Mouse (Mus musculus) sigmoid colon, adult 10 weeks (tissue): Measurements from ENCODE around the gene Uba2. TPM values are rescaled to one million over a fixed set of nuclear protein-coding genes. Genes with fewer than 3 reads are reported as not detected.

ENCODE experiments used
- polyA plus RNA-seq: library from polyadenylated mRNA; stranded (reverse); fragments of 350-450 nt; fragmentation: Illumina TruSeq; extraction: RNeasy Lipid Tissue Mini Kit (QIAGEN cat#74804); gene quantifications from one replicate; pipeline ENCODE4 v1.2.3, GENCODE M21; 2014; ENCODE audit warnings: low read depth, low replicate concordance

Gene Uba2
- 89.0 TPM for polyA plus RNA-seq

GRCm38 (mm10) chr7:34169454-34169853, at the start of gene Uba2:
Gene Uba2 (minus strand): TSS chr7:34169599.

GRCm38 (mm10) chr7:34196132-34197128, 27.0 kb upstream of the Uba2 start, which contains the start of gene Pdcd2l:
Gene Pdcd2l (minus strand): TSS chr7:34196661.

DNA sequence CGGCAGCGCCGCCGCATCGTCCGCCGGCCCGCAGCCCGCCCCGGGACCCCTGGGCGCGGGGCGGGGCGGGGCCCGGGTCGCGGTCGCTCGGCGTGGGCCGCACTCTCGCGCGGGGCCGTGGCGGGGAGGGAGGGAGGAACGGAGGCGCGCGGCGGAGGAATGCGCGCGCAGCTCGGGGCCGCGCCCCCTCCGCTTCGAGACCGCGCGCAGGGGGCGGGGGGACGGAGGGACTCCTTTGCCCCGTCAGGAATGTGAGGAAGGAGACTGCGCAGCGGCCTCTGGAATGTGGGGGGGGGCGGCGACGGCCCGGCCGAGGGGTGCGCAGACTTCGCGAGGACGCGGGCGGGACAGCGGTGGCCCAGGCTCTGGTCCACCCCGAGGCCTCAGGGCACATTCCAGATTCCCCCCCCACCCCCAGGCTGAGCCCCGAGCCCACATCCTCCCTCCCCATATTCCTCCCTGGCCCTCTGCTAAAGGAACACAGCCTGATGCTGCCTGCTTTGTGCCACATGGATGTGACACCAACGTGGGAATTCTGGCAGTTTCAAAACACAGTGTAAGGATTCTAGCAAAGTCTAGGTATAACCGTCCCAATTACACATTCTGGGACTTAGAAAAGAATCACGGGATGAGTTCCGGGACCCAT, 36.2 kb downstream of the Uba2 start, which contains the start of gene Wtip:
Gene Wtip, minus strand, starts transcription at position 152 of the 646 bp plus-strand sequence.

GRCm38 (mm10) chr7:34094911-34095481, 74.4 kb downstream of the Uba2 start, which contains the start of gene Scgb1b30:
Gene Scgb1b30 (plus strand): TSS chr7:34095431.

Other genes with a start within 250 kb of the Uba2 start
- gene Scgb2b26, start 224.6 kb downstream of the Uba2 start, polyA plus RNA-seq, result not detected
- not detected for gene Scgb2b27, start 155.7 kb downstream of the Uba2 start, polyA plus RNA-seq
- not detected for gene Scgb1b27, start 148.1 kb downstream of the Uba2 start, polyA plus RNA-seq
- gene Scgb1b30, start 74.2 kb downstream of the Uba2 start, polyA plus RNA-seq, result not detected
- 0.69 TPM for gene Wtip, start 36.3 kb downstream of the Uba2 start, polyA plus RNA-seq
- 4.1 TPM for gene Pdcd2l, start 27.1 kb upstream of the Uba2 start, polyA plus RNA-seq
- gene Gpi1, start 60.7 kb upstream of the Uba2 start, polyA plus RNA-seq, result 39.6 TPM
- not detected for gene Gm6096, start 81.4 kb upstream of the Uba2 start, polyA plus RNA-seq
- gene 4931406P16Rik, start 144.0 kb upstream of the Uba2 start, polyA plus RNA-seq, result 62.5 TPM
- 156 TPM for gene Lsm14a, start 223.7 kb upstream of the Uba2 start, polyA plus RNA-seq